Mouse (Mus musculus) gastrocnemius, postnatal 10 days (tissue): ENCODE data around the gene Tm9sf2. TPM values are rescaled to one million over a fixed set of nuclear protein-coding genes. Genes with fewer than 3 reads are reported as not detected.
"Not testable (repeated sequence)": the region's sequence is repeated elsewhere in the genome, so short reads cannot be mapped to it uniquely, and the experiment has no call there.

ENCODE experiments used
- DNase-seq: peaks from one replicate; pipeline ENCODE4 v3.0.0; 2021; ENCODE audit warnings: mixed read lengths
- long read RNA-seq, 2 experiments: library from polyadenylated mRNA; stranded (forward); transcript quantifications; one replicate each; pipeline ENCODE4 v2.0.0; 2021
- total RNA-seq, 2 experiments: library from RNA; stranded (reverse); gene quantifications; 2 replicates each; pipeline ENCODE4 v1.2.3; 2021

Tm9sf2 gene
- total RNA-seq, result 10 to 100 TPM; 72.4 to 75.1 TPM
- long read RNA-seq, experiment 1, transcript Tm9sf2-201 (17 exons, 3,107 nt), result major isoform, 176 of 194 reads
- long read RNA-seq, experiment 1, partial matches to known transcripts, result 10 of 194 reads
- long read RNA-seq, experiment 1, other reads (novel, unspliced or antisense), result 8 of 194 reads
- long read RNA-seq, experiment 2, transcript Tm9sf2-201 (17 exons, 3,107 nt), result major isoform, 146 of 155 reads
- long read RNA-seq, experiment 2, partial matches to known transcripts, result 3 of 155 reads
- long read RNA-seq, experiment 2, other reads (novel, unspliced or antisense), result 6 of 155 reads

DNA sequence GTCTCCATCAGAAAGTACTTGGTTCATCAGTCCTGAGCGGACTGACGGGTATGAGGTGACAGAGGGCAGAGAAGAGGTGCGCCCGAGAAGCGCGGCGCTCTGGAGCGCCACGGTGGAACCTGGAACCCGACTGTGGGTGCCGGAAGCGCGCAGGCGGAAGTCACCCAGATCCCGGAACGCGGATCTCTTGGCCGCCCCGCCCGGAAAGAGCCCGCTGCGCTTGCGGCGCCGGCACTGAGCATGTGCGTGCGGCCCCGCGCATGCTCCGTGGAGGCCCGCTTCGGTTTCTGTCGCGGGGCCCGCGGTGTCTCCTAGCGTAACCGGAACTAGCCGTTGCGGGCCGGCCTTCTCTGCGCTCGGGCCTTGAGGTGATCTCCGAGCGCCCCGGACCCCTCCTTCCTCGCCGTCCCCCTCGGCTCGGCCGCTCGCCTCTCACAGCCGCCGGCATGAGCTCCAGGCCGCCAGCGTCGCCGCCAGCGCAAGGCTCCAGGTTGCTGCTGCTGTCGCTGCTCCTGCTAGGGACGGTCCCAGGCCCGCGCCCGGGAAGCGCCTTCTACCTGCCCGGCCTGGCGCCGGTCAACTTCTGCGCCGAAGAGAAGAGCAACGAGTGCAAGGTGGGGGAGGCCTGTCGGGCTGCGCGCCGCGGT is at the start of gene Tm9sf2:
Tm9sf2 (plus strand) TSS at position 217 of the 647 bp plus-strand sequence.
- DNase-seq, result peak; percentile 95

DNA sequence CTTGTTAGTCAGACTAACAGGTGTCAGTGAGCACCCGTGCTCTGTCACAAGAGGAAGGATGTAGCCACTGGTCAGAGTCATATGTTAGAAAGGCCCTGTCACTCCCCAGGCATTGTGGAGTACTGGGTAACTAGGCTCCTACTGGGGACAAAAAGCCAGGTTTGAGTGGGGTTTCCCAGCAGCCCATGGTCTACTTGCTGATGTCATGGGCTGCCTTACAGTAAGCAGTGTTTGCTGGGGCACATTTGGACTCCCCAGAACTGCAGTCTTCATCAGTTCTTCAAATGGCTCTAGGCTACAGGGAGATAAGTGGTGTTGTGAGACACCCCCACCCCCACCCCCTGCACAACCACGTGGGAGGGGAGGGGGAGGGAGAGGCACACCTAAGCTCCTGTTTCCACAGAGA is 48.9 kb upstream of the Tm9sf2 start:
- no peak for DNase-seq

DNA sequence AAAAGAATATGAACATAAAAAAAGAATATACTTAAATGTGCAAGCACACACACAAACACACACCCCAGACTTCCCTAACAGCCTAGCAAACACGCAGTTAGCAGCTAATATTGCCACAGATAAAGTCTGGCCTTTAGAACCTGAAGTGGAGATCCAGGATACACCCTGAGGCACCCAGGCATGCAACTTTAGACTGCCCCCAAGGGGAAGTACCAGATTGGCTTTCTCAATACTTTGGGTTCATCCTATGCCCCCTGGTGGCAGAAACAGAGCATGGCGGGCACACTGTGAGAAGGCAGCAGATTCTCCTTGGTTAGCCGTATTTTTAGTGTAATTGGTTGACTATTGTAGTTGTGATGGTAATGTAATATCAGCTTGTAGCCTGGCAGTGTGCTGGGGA is 46.2 kb upstream of the Tm9sf2 start:
- DNase-seq, result peak; percentile 83

DNA sequence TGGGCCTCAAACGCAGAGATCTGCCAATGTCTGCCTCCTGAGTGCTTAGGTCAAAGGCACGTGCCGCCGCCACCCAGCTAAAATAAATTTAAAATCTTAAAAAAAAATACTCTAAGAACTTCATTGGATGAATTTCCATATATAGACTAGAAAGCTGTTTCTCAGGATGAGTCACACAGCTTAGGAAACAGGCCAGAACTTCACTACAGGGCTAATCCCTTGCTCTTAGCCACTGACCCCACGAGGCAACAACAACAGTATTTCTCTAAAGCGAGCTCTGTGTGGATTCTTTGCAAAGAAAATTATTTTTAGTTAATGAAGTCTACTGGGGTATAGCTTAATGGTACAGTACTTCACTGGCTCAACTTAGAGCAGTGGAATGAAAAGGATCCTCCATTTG is 45.5 kb upstream of the Tm9sf2 start:
- DNase-seq, result no peak

DNA sequence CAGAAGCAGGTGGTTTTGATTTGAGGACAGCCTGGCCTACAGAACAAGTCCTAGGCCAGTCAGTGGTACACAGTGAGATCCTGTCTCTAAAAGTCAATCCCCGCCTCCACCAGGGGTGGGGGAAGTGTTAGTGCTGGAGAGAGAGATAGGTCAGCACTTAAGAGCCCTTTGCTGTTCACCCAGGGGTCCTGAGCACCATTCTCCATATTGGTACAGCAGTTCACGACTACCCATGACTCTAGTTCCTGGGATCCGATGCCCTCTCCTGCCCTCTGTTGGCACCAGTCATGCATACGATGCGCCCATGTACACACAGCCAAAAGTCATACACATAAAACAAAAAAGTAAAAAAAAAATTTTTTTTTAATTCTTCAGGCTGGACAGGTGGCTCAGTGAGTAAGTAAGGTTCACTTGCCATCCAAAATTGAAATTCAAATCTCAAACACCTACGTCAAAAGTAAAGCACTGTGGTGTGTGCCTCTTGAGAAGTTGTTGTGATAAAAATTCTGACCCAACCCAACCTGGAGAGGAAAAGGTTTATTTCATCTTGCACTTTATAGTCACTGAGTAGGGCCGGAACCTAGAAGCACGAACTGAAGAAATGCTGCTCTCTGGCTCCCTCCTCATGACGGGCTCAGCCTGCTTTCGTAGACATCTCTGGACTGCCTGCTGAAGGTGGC is 44.3 kb upstream of the Tm9sf2 start:
- DNase-seq, result no peak

DNA sequence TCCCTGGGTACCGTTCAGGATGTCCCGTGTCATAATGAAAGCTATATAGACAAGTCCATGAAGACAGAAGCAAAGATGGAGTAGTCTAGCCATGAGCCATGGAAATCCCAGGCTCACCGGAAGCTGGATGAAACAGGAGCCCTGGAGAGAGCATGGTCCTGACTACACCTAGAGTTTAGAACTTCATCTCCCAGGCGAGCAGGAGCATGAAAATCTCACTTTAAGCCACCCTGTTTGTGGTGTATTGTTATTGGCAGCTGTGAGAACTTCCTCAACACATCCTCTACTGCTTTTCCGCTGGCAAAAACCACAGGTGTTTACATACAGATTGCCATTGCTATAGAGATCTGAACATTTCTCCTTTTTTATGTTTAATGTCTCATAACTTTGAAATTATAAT is 43.2 kb upstream of the Tm9sf2 start:
- DNase-seq, result no peak

DNA sequence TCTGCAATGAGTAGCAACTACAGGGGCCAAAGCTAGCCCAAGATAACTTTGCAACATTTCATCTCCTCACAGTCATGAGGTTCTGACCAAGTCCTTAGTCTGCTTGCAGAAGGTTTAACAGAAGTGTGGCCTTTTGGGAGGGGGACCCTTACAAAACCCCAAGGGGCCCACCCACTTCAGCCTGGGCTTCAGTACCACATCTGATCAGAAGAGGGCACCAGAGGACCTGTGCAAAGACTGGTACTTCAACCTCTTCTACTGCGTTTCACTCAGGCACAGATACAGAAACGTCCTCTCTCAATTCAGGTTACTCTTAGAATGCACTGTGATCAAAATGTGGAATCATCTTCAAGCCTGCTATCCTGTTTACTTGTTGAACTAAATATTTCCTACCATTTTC is 42.3 kb upstream of the Tm9sf2 start:
- peak; percentile 78 for DNase-seq

DNA sequence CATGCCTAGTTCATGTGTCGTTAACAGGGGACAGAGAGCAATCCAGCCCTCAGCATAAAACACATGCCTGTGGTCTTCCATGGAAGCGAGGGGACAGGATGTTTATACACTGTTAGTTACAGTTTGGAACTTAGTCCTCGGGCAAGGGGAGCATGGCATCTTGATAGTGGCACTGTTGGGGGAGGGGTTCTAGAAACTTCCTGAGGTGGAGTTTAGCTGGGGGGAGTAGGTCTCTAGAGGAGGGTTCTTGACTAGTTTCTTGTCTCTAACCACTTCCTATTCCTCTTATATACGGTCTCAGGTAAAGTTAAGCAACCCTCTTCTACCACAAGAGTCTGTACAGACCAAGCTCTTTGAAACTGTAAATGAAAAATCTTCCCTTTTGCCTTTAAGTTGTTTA is 40.6 kb upstream of the Tm9sf2 start:
- no peak for DNase-seq

DNA sequence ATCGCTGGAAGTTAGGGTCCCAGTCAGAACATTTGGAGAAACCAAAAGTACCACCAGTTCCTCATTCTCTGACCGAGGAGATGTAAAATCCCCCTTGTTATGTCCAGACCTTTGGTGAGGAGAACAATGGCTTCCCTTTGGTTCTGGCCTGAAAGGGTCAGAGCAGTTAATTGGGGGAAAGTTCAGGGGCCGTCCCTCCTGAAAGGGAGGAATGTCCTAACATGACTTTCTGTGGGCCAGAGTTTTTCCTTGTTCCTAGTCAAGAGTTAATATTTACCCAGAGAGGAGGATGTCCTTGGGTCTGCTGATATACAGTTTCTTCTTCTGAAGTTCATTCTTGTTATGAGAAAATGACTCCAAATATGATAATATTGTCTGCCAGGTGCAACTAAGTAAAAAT is 38.8 kb upstream of the Tm9sf2 start:
- not testable (repeated sequence) for DNase-seq

DNA sequence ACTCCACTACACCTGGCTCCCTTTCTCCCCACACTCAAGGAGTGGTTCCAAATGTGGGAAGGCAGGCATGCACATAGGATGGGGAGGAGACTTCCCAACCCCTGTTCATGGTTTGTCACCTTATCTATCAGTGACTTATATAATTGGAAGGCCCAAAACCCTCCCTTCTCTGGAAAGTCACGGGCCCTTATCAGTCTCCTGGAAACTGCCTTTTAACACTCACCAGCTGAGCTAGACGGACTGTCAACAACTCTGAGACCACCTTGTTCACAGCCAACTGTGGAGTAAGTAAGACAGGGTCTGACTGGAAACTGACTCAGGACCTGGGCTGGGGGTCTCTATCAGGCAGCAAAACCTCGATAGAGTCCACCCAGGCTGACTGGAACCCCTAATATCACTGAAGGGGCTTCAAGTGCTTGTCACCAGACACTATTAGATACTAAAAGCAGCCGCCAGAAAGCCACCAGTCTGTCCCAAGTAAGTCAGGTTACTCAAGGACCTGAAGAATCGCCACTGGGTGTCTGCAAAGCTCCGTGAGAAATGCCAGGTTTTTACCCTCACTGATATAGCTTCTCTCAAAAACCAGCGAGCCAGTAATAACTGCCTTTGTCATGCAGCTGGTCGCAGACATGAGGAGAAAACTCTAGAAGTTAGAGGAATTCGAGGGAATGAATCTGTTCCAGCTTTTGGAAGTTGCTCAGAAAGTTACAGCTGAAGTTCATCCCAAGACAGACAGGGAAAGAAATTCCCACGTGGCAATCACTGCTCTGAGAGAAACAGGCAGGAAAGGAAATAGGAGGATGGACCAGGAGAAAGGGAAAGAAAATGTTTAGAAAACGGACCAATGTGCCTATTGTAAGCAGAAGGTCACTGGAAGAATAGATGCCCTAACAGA is 37.8 kb upstream of the Tm9sf2 start:
- DNase-seq, result no peak

DNA sequence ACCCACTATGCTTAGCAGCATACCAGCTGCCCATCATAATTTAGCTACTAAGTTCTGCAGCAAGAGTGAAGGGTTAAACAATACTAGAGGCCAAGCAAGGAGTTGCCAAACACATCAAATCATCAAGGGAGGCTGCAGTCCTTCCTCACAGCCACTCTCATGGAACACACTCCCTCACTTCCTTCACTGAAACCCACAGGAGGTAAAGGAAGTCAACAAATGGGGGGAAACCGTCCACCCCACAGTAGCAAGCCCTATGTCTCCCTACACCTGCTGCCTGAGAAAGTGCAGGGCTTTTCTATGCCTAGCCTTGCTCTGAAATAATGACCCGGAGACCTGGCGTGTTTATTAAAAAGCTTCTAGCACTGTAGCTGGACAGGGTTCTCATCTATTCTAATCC is 36.9 kb upstream of the Tm9sf2 start:
- DNase-seq, result no peak

DNA sequence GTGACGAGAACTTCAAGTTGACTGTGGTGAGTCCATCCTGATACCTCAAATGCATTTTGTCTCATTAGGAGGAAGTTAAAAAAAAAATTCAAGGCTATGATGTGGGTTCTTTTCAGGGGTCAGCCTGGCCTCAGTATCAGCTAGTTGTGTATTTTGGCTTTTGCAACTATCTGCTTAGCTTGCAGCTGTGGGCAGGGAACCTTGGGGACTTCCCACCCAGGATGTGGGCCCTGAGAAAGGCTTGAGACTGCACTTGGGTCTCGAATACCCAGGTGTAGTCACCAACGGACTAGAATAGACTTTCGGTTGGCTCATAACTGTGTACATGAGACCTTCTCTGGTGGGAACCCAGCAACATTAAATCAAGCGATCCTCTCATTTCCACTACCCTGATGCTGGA is 33.4 kb upstream of the Tm9sf2 start:
- DNase-seq, result no peak

DNA sequence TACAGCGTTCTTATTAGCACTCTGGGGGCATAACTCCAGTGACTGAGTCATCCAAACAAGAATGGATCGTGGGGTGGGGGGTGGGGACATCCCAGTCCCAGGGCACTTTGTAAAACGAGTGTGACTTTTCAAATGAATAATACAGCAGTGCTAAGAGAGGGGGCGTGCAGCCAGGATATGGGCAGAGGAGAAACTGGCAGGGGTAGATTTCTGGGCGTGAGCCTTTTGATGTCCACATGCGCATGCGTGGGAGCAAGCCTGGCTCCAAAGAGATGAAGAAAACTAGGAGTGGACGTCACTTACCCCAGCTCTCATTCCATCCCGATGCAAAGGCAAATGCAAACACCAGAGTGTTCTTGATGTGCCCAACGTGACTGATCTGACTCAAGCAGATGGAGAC is 32.5 kb upstream of the Tm9sf2 start:
- no peak for DNase-seq

DNA sequence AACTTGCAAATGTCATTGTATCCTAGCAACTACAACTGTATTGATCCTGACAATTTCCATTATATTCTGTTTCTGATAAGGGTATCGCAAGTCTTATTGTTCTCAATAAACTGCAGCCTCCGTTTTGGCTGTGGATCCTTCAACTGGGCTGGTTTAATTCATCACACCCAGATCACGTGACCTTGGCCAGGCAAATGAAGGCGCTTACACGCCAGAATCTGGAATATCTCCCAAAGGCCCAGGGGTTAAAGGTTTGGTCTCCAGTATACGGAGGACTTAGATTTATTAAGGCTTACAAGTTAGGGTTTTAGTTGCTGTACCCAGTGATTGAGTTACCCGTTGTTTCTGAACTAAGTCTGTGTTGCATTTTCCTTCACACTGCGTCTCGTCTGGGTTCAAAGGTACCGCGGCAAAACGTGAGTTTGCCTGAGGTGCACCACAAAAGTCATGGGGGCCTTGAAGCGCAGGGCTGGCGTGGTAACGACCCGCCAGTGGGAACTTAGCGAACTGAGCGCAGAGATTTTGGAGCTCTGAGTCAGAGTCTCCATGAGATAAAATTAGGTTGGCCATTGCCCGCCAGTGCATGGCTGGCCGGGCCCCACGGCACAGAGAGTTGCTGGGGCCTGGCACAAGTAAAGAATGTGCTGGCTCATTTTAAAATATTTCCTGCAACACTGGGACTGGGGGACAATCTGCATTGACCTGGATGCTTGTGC is 31.2 kb upstream of the Tm9sf2 start:
- DNase-seq, result no peak

DNA sequence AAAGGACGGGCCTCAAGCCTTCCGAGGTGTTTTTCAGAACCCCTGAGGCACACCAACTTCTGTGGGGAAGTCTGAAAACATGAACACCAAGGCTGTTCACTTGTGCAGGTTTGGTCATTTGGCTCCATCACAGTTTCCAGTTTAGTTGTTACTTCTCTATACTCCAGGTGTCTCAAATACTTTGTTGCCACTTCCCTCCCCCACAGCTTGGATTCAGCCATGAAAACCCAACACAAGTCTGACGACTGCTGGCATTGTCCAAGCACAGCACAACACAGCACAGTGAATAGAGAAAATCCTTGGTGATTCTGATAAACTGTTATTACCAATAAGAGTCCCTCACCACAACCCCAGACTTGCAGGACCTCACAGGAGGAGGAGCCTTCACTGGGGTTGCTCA is 29.8 kb upstream of the Tm9sf2 start:
- DNase-seq, result no peak

DNA sequence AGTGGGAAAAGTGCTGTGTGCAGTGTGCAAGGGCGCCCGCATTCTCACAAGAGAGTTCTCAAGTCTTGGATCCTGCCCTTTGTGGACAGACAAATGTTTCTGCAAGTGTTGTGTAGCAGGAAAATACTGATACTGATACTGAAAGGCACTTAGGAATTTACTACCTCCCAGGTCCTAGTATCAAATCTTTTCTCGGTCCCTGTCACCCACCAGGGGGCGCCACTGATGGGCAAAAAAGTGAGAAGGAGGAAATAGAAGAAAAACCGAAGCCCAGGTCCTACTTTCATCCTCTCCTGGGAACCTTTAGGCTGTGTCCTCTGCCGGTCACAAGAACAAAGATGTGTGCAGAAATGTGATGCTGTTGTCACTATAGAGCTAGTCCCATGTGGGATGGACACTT is 27.4 kb upstream of the Tm9sf2 start:
- DNase-seq, result peak; percentile 73

DNA sequence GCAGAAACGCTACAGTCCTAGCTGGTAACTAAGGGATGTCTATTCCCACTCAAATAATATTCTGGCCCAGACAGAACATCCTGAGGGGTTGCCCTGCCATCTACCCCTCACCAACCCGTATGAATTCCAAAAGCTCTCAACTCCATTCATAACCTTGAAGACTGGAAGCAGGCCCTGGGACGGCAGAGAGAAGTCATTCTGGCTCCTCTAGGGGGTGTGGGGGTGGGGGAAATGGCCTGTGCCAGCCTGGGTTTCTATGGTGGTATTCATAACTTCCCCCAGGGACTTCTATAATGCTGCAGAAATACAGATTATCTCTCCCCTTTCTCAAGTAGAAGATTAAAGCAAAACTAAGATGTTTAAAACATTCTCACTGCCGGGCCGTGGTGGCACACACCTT is 26.9 kb upstream of the Tm9sf2 start:
- DNase-seq, result no peak

DNA sequence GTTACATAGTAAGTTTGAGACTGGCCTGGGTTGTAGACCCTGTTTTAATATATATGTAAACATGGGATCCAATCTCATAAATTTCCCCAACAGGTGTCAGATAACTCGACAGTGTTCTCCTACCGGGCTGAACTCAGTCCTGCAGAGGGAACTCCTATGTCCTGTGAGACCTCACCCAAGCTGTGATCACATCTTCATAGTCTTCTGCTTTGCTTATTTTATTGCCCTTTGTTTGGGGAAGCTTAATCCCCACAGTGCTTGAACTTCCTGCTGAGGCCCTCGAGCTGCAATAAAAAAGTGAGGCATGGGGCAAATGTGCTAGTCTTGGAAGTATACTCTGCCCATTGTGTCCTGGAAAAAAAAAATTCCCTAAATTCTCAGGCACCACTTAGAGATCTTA is 25.5 kb upstream of the Tm9sf2 start:
- DNase-seq, result no peak

DNA sequence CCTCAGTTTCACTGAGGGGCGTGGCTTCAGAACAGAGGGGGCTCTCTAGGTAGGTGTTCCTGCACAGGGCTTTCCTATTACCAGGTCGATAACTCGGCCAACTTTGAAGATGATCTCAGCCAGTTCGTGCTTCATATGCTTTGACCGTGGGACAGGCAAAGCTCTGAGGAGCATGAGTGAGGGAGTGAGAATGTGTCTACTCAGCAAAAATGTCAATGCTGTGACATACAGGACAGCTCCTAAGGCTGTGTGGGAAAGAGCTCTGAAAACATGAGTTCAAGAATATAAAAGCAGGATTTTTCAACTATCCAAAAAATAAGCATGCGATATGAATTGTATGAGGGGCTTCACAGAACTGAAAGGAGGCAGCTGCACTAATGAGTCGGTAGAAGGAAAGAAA is 23.3 kb upstream of the Tm9sf2 start:
- no peak for DNase-seq

DNA sequence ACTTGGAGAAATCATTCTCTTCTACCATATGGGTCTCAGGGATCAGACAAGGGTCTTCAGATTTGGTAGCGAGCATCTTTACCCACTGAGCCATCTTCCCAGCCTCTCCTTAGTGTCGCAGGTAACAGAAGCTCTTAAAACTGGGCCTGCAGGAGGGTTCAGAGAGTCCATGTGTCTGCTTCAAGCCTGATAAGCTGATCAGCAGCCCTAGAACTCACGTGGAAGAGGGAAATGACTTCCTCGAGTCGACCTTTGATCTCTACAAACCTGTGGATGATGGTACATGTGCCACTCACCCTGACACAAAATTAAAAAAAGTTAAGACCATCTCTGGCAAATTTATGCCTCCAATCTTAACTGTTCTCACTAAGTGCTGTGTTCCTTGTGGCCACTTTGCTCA is 18.9 kb upstream of the Tm9sf2 start:
- no peak for DNase-seq

DNA sequence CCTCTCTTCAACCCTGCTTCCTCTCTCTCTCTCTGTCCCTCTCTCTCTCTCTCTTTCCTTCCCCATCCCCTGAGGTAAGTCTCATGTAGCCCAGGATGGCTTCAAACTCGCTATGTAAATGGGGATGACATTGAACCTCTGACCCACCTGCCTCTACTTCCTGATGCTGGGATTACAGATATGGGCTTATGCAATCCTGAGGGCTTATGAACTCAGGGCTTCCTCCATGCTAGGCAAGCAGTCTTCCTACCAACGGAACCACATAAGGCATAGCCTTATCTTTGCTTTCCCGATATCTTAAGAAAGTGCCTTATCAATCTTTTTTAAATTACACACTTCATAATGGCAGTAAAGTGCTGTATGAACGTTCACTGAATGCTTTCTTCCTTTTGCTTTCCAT is 14.5 kb upstream of the Tm9sf2 start:
- DNase-seq, result no peak

DNA sequence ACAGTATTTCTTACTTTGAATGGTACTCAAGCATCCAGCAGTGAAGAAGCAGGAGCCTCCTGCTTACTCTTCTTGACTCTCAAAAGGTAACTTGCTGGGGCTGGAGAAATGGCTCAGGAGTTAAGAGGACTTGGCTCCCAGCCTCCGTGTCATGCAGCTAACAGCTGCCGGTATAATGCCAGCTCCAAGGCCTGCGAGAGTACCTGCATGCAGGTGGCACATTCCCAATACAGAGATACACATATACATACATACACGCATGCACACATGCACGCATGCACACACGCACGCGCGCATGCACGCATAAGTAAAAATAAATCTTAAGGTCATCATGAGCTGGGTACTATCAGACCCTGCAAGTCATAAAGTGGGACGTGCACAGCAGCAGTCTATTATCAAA is 10.5 kb upstream of the Tm9sf2 start:
- no peak for DNase-seq
